Mouse (Mus musculus) Muller cell, postnatal 12 days (primary cell): ENCODE results near the gene Ube2cbp.

Source experiments
- DNase-seq: peaks from one replicate; pipeline ENCODE4 v3.0.0-alpha.2; 2015; ENCODE audit errors: inconsistent ontology term

The Ube2cbp gene

GRCm38 (mm10) chr9:86319516-86320140 lies 145.1 kb downstream of the Ube2cbp start:
- DNase-seq: no peak

- no peak for DNase-seq
Observed at GRCm38 (mm10) chr9:86315700-86316099, 149.1 kb downstream of the Ube2cbp start.

- no peak for DNase-seq
Observed at GRCm38 (mm10) chr9:86308616-86309015, 156.1 kb downstream of the Ube2cbp start.

GRCm38 (mm10) chr9:86306556-86306955 lies 158.2 kb downstream of the Ube2cbp start:
- no peak for DNase-seq

- no peak for DNase-seq
Observed at GRCm38 (mm10) chr9:86301407-86301806, 163.3 kb downstream of the Ube2cbp start.

- DNase-seq: no peak
Observed at GRCm38 (mm10) chr9:86298596-86298995, 166.2 kb downstream of the Ube2cbp start.

GRCm38 (mm10) chr9:86298131-86298530 lies 166.6 kb downstream of the Ube2cbp start:
- DNase-seq: peak; percentile 40

- no peak for DNase-seq
Observed at GRCm38 (mm10) chr9:86296683-86297638, 167.8 kb downstream of the Ube2cbp start.

GRCm38 (mm10) chr9:86287570-86287954 lies 177.2 kb downstream of the Ube2cbp start:
- peak; percentile 44 for DNase-seq

- DNase-seq: no peak
Observed at GRCm38 (mm10) chr9:86286830-86287569, 177.8 kb downstream of the Ube2cbp start.

GRCm38 (mm10) chr9:86282555-86282954 lies 182.2 kb downstream of the Ube2cbp start:
- DNase-seq: no peak

- DNase-seq: no peak
Observed at GRCm38 (mm10) chr9:86281147-86281467, 183.6 kb downstream of the Ube2cbp start.

GRCm38 (mm10) chr9:86280461-86281146 lies 184.1 kb downstream of the Ube2cbp start:
- no peak for DNase-seq

GRCm38 (mm10) chr9:86269541-86269940 lies 195.2 kb downstream of the Ube2cbp start:
- DNase-seq: no peak

- no peak for DNase-seq
Observed at GRCm38 (mm10) chr9:86266658-86267057, 198.1 kb downstream of the Ube2cbp start.
